Mouse (Mus musculus): ENCODE results near the gene Dirc2. TPM values are rescaled to one million over a fixed set of nuclear protein-coding genes. Genes with fewer than 3 reads are reported as not detected.
A peak's percentile ranks its signal among the peaks of the same experiment; 100 is the strongest.

Gene Dirc2
- total RNA-seq, 1 experiment from 2014 or later: 5.6 TPM

DNA sequence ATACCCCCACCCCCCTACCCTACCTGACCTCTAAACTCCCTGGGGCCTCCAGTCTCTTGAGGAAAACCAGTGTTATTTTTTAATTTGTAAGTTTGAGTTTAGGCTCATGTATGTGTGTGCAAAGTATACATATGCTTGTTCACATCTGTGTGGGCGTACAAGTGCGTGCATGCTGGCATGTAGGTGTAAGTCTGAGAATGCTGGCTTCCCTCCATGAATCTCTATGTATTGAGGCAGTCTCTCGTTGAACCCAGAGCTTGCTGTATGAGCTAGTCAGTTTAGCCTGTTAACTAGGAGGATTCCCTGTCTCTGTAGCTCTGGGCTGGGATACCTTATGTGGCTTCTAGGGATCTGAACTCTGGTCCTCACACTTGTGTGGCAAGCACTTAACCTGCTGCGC, 8.6 kb upstream of the Dirc2 start:
- ATAC-seq (replicated peaks; ENCODE audit: insufficient number of reproducible peaks, low FRiP score, low TSS enrichment, poor library complexity, severe bottlenecking): no peak

DNA sequence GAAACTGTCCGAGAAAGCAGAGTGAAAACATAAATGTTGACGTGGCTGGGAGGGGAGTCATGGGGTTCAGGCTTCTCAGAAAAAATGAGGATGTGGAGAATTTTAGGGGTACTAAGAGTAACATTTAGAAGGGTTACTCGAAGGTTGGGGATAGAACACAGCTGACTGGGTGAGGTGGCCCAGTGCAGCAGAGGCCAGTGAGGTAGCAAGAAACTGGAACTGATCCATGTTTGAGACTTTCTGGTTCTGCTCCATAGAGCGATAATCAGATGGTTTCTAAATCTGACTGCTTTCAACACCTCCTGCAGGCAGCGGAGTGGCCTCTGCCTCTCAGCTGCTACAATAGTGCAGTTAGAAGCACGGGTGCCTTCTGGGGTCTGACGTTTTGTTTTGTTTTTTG, 7.6 kb upstream of the Dirc2 start:
- ATAC-seq (replicated peaks; ENCODE audit: insufficient number of reproducible peaks, low FRiP score, low TSS enrichment, poor library complexity, severe bottlenecking): peak; percentile 75

- no peak for ATAC-seq (replicated peaks; ENCODE audit: insufficient number of reproducible peaks, low FRiP score, low TSS enrichment, poor library complexity, severe bottlenecking)
Observed at GRCm38 (mm10) chr16:35775835-35776234, 6.7 kb upstream of the Dirc2 start.

DNA sequence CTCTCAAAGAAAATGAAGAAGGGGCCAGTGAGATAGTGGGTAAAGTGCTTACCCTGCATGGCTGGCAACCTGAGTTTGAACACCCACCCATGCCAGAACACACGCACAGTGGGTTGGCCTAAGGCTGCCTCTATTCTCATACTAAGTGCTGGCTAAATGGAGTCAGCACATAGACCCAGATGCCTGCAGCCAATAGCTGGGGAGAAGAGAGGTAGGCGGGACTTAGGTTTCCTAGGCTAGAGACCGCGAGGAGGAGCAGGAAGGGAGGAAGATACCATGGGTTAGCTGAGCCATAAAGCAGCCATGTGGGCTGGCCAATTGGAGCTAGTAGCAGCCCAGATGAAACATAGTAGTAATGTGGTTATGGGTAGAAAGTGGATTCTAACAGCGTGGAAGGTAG, 3.4 kb upstream of the Dirc2 start:
- no peak for ATAC-seq (replicated peaks; ENCODE audit: insufficient number of reproducible peaks, low FRiP score, low TSS enrichment, poor library complexity, severe bottlenecking)

- ATAC-seq (replicated peaks; ENCODE audit: insufficient number of reproducible peaks, low FRiP score, low TSS enrichment, poor library complexity, severe bottlenecking): no peak
Observed at GRCm38 (mm10) chr16:35771606-35772005, 2.5 kb upstream of the Dirc2 start.

DNA sequence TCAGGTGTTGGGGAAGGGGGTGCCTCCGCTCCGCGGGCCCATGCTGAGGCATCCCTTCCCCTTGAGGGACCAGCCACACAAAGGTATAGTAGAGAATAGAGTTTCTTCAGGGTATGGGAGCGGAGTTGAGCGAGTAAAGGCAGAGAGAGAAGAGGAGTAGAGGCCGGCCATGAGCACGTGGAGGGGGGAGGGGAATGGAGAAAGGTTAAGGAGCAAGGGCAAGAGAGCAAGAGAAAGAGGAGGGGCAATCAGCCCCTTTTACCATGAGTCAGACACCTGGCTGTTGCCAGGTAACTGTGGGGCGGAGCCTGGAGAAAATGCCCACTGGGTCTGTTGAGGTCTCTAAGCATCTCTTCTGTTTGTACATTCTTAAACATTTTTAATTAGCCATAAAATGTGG, 2.0 kb upstream of the Dirc2 start:
- ATAC-seq (replicated peaks; ENCODE audit: insufficient number of reproducible peaks, low FRiP score, low TSS enrichment, poor library complexity, severe bottlenecking): no peak

DNA sequence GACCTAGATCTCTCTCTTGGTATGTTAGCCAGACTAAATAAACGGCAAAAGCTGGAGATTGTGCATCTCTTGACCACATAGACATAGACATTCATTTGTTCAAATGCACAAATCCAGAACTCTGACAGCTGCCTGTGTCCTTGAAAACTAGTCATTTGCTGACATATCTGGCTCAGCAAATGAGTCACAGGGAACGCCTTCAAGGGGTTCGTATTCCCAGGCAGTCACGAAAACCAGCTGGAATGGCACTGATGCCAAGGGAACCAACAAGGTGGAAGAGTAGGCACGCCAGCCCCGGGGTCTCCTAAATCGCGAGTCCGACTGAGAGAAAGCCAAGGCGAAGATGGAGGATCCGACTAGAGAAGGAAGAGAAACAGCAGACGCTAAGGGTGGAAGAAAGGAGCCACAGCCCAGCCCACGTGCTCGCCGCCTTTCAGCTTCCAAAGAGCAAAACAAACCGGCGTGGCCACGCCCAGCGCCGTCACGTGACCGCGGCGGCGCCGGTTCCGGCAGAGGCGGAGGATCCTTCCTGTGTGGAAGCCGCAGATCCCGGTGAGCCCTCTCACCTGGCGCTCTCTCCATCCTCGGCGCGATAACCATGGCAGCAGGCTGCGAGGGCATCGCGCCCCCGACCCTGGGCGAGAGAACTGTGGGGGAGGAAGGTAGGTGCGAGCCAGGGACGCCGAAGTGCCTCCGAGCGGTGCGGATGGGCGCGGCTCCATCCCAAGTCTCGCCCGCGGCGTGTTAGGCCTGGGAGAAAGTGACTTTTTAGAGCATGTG, 912 bp upstream of the Dirc2 start, which contains the start of gene Hspbap1:
TSS of gene Hspbap1 (plus strand) at position 498 of the 780 bp plus-strand sequence.
- peak; percentile 78 for ATAC-seq (replicated peaks; ENCODE audit: insufficient number of reproducible peaks, low FRiP score, low TSS enrichment, poor library complexity, severe bottlenecking)

GRCm38 (mm10) chr16:35768469-35768784, 729 bp downstream of the Dirc2 start:
- no peak for ATAC-seq (replicated peaks; ENCODE audit: insufficient number of reproducible peaks, low FRiP score, low TSS enrichment, poor library complexity, severe bottlenecking)

- no peak for ATAC-seq (replicated peaks; ENCODE audit: insufficient number of reproducible peaks, low FRiP score, low TSS enrichment, poor library complexity, severe bottlenecking)
Observed at GRCm38 (mm10) chr16:35766366-35766765, 2.8 kb downstream of the Dirc2 start.

DNA sequence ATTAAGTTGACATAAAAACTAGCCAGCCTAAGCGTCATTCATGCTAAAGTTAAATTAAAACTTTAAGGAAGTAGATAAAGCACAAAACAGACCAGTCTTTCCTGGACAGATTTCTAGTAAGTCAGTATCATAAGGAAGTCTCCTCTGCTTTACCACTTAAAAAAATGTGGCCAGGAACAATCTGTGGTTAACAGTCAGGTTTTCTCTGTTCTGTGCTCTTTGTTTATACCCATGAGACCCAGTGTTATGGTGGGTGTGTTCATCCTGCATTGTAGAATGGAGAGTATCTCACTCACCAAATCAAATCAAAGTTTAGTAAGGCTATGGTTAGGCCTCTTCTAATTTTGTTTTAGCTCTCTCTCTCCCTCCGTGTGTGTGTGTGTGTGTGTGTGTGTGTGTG, 3.7 kb downstream of the Dirc2 start:
- no peak for ATAC-seq (replicated peaks; ENCODE audit: insufficient number of reproducible peaks, low FRiP score, low TSS enrichment, poor library complexity, severe bottlenecking)

DNA sequence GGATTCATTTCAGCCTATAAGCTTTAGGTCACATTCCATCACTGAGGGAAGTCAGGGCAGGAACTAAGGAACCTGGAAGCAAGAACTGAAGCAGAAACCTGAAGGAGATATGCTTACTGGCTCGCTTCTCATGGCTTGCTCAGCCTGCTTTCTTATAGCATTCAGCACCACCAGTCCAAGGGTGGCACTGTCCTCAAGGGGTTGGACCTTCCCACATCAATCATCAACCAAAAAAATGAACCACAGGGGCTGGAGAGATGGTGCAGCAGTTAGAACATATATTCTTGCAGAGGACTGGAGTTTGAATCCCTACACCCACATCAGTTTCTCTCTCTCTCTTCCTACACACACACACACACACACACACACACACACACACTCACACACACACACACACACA, 4.2 kb downstream of the Dirc2 start:
- no peak for ATAC-seq (replicated peaks; ENCODE audit: insufficient number of reproducible peaks, low FRiP score, low TSS enrichment, poor library complexity, severe bottlenecking)

- peak; percentile 82 for ATAC-seq (replicated peaks; ENCODE audit: insufficient number of reproducible peaks, low FRiP score, low TSS enrichment, poor library complexity, severe bottlenecking)
Observed at GRCm38 (mm10) chr16:35763590-35764296, 5.4 kb downstream of the Dirc2 start.

DNA sequence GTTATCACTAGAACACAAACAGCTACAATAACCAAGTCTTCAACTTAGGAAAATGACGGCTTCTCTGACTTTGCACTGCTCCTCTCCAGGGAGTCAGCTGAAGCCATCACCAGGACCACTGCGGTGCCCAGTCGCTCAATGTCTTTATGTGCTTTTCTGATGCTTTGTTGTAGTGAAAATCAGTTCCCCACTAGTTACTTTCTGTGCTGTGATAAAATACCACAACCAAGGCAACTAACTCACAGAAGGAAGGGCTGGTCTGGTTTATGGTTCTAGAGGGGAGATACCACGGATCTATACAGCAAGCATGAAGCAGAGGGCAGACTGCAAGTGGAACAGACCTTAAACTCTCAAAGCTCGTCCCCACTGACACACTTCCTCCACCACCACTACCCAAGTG, 9.8 kb downstream of the Dirc2 start:
- ATAC-seq (replicated peaks; ENCODE audit: insufficient number of reproducible peaks, low FRiP score, low TSS enrichment, poor library complexity, severe bottlenecking): no peak

DNA sequence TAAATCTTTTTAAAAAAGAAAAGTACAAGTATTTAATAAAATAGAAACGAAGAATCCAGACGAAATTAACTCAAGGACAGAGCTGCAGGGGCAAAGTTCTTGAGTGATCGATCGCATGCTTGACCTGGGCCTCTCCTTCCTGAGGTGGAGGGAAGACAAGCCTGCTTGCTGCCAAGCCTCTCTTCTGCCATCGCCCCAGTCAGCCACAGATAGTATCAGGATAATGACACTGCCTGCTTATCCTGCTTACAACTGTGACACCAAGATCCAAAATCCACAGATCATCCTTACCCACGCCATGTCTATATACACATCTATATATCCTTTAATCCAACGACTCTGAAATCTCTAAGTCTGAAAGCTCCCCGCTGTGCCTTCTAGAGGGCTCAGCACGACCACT, 12.5 kb downstream of the Dirc2 start:
- no peak for ATAC-seq (replicated peaks; ENCODE audit: insufficient number of reproducible peaks, low FRiP score, low TSS enrichment, poor library complexity, severe bottlenecking)

GRCm38 (mm10) chr16:35755502-35756334, 13.4 kb downstream of the Dirc2 start:
- ATAC-seq (replicated peaks; ENCODE audit: insufficient number of reproducible peaks, low FRiP score, low TSS enrichment, poor library complexity, severe bottlenecking): no peak

DNA sequence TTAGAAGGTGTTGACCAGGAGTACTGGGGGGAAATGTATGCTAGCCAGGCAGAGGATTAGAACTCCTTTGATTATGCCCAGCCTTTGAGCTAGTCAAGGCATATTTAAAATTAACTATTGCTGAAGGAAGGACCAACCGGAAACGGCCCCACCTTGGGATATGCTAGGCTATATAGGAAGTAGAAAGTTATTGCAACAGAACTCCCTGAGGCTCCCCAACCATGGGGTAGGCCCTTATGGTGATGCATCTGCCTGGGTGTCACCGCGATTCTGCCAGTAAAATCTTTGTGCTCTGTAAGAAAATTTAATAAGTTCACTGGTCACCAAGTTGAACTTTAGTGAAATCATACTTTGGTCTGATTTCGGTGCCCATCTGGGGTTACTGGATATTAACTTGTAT, 15.2 kb downstream of the Dirc2 start:
- ATAC-seq (replicated peaks; ENCODE audit: insufficient number of reproducible peaks, low FRiP score, low TSS enrichment, poor library complexity, severe bottlenecking): peak; percentile 73; the same call in 1 of the 2 replicates

DNA sequence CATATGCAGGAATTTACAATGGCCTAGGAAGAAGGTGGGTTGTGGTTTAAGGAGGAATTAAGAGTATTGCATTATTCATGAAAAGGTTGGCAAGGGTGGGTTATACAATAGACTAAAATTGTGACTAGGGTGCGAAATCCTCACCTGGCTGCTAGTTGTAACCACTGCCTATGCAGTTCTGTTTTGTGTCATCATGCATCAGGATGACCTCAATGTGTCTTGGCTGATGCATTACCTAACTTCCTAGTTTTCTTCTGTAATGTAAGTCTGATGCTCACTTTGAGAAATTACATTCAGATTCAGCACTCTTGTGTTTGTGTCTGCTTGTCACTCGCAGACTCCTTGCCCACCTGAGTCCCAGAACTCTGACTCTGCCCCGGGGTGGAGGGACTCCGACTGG, 17.3 kb downstream of the Dirc2 start:
- no peak for ATAC-seq (replicated peaks; ENCODE audit: insufficient number of reproducible peaks, low FRiP score, low TSS enrichment, poor library complexity, severe bottlenecking)

DNA sequence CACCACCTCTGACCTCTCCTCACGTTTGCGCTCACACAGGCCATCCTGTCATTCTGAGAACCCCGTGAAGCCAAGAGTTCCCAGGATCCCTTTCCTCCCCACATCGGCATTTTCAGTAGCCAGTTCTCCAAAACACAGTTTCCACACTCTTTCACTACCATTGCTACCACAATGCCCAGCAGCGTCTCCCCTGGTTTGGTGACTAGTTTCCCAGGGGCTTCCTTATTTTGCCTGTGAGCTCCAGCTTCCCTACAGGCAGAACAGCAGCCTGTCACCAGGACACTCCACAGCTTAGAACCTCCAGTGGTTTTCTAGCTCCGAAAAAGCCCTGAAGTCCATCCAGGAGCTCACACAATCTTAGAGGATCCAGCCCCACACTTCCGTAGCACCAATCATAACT, 19.8 kb downstream of the Dirc2 start:
- ATAC-seq (replicated peaks; ENCODE audit: insufficient number of reproducible peaks, low FRiP score, low TSS enrichment, poor library complexity, severe bottlenecking): no peak

- no peak for ATAC-seq (replicated peaks; ENCODE audit: insufficient number of reproducible peaks, low FRiP score, low TSS enrichment, poor library complexity, severe bottlenecking)
Observed at GRCm38 (mm10) chr16:35748237-35748603, 20.9 kb downstream of the Dirc2 start.

Measured in monocyte, adult 5-6 weeks (primary cell).